Mouse (Mus musculus) spleen, postnatal 14 days (tissue): Measurements from ENCODE around the gene Txn2.
A peak's percentile ranks its signal among the peaks of the same experiment; 100 is the strongest.

Experiments used
- DNase-seq, 2 experiments: peaks; one replicate each; pipeline ENCODE4 v3.0.0; 2021 to 2022; ENCODE audit warnings: low spot score in 2 of 2

Gene Txn2

GRCm38 (mm10) chr15:77934326-77934725 is 5.5 kb upstream of the Txn2 start:
- DNase-seq: no peak

- DNase-seq: peak; percentile 97 to 99
These were observed 5.0 kb upstream of the Txn2 start for GRCm38 (mm10) chr15:77933770-77934169.

- DNase-seq: no peak
These were observed 4.4 kb upstream of the Txn2 start for GRCm38 (mm10) chr15:77933222-77933621.

GRCm38 (mm10) chr15:77931689-77932016 is 2.8 kb upstream of the Txn2 start:
- peak; percentile 33 to 42 for DNase-seq

- no peak for DNase-seq
These were observed 2.3 kb upstream of the Txn2 start for GRCm38 (mm10) chr15:77930986-77931688.

GRCm38 (mm10) chr15:77929804-77930203 is 998 bp upstream of the Txn2 start:
- no peak for DNase-seq

- DNase-seq: no peak
These were observed 715 bp downstream of the Txn2 start for GRCm38 (mm10) chr15:77928091-77928490.

- DNase-seq: no peak
These were observed 1.9 kb downstream of the Txn2 start for GRCm38 (mm10) chr15:77926921-77927320.

- no peak for DNase-seq
These were observed 3.6 kb downstream of the Txn2 start for GRCm38 (mm10) chr15:77925195-77925594.

GRCm38 (mm10) chr15:77923267-77924035 is 5.4 kb downstream of the Txn2 start:
- no peak for DNase-seq

- no peak for DNase-seq
These were observed 6.1 kb downstream of the Txn2 start for GRCm38 (mm10) chr15:77922710-77923109.

GRCm38 (mm10) chr15:77921636-77922035 is 7.2 kb downstream of the Txn2 start:
- DNase-seq: no peak

GRCm38 (mm10) chr15:77920511-77921462 is 8.0 kb downstream of the Txn2 start:
- no peak for DNase-seq

- DNase-seq: no peak
These were observed 9.4 kb downstream of the Txn2 start for GRCm38 (mm10) chr15:77919441-77919840.

GRCm38 (mm10) chr15:77916851-77917544 is 11.8 kb downstream of the Txn2 start:
- DNase-seq: peak; percentile 70 to 83

- no peak for DNase-seq
These were observed 13.5 kb downstream of the Txn2 start for GRCm38 (mm10) chr15:77915287-77915686.

GRCm38 (mm10) chr15:77914507-77914906 is 14.3 kb downstream of the Txn2 start:
- DNase-seq: no peak

GRCm38 (mm10) chr15:77913054-77913453 is 15.8 kb downstream of the Txn2 start:
- no peak for DNase-seq

GRCm38 (mm10) chr15:77912585-77912984 is 16.2 kb downstream of the Txn2 start:
- DNase-seq: no peak

GRCm38 (mm10) chr15:77912048-77912447 is 16.8 kb downstream of the Txn2 start:
- DNase-seq: no peak

GRCm38 (mm10) chr15:77911065-77911464 is 17.7 kb downstream of the Txn2 start:
- DNase-seq: no peak
